Mouse (Mus musculus) gastrocnemius, postnatal 10 days (tissue): ENCODE measurements around the gene Cers2. TPM values are rescaled to one million over a fixed set of nuclear protein-coding genes. Genes with fewer than 3 reads are reported as not detected.
"Not testable (repeated sequence)": the region's sequence is repeated elsewhere in the genome, so short reads cannot be mapped to it uniquely, and the experiment has no call there.

Experiments
- DNase-seq: peaks from one replicate; pipeline ENCODE4 v3.0.0; 2021; ENCODE audit warnings: mixed read lengths
- total RNA-seq, 2 experiments: library from RNA; stranded (reverse); gene quantifications; 2 replicates each; pipeline ENCODE4 v1.2.3; 2021

The Cers2 gene
- total RNA-seq, 2 experiments from 2014 or later = 42.6 to 51.9 TPM

DNA sequence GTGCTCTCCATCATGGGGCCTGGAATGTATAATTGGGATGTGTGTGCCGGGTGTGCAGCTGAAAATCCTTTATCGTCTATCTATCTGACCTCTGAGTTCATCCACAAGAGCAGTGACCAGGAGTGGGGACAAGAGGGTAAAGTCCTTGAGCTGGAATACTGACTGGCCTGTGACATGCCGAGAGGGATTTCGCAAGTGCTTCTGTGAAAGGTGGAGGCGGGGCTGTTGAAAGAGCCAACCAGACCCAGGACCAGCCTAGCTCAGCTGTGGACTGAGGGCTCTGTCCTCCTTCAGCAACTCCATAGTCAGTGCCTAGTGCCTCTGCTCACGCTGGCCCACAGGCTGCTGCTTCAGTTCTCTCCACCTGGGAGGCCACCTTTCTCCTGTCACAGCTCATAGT is 4.0 kb downstream of the Cers2 start:
- no peak for DNase-seq

- no peak for DNase-seq
Measured at GRCm38 (mm10) chr3:95319110-95319509, 4.5 kb downstream of the Cers2 start.

GRCm38 (mm10) chr3:95319701-95320625 is 5.4 kb downstream of the Cers2 start:
- DNase-seq = no peak

DNA sequence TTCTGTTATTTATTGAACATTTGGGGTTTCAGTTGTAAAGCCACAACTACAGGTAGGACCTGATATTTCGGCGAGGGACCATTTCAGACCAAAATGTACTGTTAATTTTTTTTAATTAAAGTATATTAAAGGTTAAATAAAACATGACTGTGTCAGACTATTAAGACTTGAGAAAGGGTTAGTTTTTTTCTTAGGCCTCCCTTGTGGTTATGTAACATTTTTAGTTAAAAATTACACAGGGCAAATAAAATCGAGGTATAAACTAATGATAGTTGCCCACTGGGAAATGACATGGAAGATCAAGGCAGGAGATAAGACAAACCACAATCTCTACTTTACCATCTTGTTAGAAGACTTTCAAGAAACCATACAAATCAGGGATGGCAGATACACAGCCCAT is 8.8 kb downstream of the Cers2 start:
- DNase-seq = no peak

- no peak for DNase-seq
Measured at GRCm38 (mm10) chr3:95324454-95325144, 10.0 kb downstream of the Cers2 start.

- no peak for DNase-seq
Measured at GRCm38 (mm10) chr3:95328803-95329404, 14.3 kb downstream of the Cers2 start.

GRCm38 (mm10) chr3:95331528-95331927 is 16.9 kb downstream of the Cers2 start:
- no peak for DNase-seq

- no peak for DNase-seq
Measured at GRCm38 (mm10) chr3:95337345-95337744, 22.8 kb downstream of the Cers2 start.

DNA sequence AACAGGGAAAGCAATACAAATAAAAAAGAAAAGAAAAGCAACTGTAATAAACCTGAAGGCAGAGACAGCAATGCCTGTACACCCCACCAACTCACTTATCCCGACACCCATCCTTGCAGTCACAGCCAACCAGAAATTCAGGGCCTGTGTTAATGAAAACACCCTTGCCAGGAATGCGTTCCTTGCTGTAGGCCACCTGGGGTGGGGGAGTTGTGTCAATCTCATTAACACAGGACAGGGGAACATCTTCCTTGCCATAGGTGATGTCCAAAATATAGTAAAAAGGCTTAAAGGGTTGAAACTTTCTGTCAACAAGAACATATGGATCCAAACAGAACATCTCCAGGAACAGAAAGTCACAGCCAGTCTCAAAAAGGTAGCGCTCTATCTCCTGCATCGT is 23.7 kb downstream of the Cers2 start:
- no peak for DNase-seq

DNA sequence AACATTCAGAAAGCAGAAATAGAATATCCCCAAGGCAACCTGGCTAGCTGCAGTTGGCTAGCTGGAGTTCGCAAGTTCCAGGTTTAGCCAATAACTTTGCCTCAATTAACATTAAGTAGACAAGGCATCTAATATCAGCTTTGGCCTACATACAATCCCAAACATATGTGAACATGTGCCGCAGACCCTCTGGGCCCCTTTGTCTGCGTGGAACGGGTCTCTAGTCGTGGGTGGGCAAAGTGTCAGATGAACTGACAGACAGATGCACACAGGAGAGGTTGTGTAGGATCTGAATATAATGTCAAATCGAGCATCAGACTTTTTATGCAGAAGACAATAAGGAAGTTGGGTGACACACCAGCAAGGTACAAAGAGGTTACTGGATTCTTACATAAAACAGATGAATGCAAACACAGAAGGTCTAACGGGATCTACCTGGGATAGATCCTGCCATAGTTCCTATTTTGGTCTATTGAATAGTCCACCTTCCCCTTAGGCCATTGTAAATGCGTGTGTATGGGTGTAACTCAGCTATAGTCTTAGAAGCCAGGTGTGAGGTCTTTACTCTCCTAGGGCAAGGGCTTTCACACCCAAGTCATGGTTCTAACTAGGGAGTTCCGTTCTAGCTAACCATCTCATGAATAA is 28.9 kb downstream of the Cers2 start:
- not testable (repeated sequence) for DNase-seq

- DNase-seq = no peak
Measured at GRCm38 (mm10) chr3:95346454-95346853, 31.9 kb downstream of the Cers2 start.

DNA sequence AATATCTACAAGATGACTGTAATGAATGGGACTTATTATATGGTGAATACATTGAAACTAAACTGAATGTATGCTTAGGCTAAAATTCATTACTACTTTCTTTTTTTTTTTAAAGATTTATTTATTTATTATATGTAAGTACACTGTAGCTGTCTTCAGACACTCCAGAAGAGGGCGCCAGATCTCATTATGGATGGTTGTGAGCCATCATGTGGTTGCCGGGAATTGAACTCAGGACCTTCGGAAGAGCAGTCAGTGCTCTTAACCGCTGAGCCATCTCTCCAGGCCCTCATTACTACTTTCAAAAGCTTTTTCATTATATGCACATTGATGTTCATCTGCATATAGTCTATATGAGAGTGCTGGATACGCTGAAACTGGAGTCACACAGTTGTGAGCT is 33.8 kb downstream of the Cers2 start:
- not testable (repeated sequence) for DNase-seq

- no peak for DNase-seq
Measured at GRCm38 (mm10) chr3:95349491-95349890, 34.9 kb downstream of the Cers2 start.

DNA sequence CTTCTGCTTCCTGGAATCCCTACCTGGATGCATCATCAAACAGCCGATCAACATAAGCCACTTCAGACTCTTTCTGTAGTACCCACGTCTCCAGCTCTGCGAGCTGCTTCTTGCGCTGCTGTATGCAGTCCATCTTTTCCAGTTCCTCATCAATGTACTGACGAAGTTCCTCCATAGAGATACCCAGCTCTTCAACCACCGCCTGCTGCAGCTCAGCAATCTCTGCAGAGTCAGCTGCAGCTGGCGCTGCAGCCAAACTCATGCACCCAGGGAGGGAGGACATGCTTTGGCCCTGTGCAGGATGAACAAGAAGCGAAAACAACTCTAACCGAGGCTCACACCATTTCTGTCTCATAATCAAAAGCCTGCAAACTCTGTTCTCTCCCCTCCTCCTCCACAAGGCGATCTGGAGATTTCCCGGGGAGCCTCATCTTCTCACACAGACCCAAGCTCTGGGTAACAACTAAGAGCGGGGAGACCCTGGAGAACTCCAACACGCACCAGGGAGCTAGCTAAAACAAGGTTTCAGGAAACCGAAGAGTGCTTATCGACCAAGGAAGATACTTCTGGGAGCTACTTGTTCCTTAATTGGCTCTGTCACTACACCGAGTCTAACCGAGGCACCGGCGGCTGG is 41.4 kb downstream of the Cers2 start:
- not testable (repeated sequence) for DNase-seq

DNA sequence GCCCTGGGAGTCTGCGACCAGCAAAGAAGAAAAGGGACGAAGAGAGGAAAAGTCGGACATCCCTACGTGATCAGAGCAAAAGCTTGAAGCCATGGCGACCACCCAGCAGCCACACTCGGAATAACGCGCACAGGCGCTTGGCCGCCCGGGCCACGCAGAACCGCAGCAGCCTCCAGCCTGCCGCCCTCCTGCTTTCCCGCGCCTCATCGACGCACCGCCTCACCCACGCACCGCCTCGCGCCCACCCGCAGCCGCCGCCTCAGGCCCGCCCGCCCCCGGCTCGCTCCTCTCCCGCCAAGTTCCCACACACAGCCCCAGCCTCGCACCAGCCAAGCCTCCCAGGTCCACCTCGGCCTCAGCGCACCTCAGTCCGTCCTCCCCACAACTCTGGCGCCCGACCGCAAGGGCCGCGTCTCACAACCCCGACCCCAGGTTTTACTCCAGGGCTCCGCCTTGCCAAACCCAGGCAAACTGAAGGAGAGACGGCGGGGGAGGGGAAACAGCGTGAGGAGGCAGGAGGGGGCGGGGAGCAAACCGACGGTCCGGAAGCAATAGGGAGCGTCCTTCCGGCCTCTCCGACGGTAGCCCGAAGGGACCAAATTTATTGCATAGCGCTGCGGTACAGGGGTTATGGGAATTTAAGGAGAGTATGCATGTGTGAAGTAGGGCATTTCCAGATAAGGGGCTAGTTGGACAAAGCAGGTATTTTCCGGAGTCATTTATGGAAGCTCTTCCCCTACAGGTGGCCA is 42.3 kb downstream of the Cers2 start, which contains the start of gene Setdb1:
TSS of gene Setdb1 (minus strand) at position 502 of the 749 bp plus-strand sequence.
- DNase-seq = peak; percentile 94

- no peak for DNase-seq
Measured at GRCm38 (mm10) chr3:95357746-95358145, 43.2 kb downstream of the Cers2 start.

- DNase-seq = not testable (repeated sequence)
Measured at GRCm38 (mm10) chr3:95360276-95360675, 45.7 kb downstream of the Cers2 start.

DNA sequence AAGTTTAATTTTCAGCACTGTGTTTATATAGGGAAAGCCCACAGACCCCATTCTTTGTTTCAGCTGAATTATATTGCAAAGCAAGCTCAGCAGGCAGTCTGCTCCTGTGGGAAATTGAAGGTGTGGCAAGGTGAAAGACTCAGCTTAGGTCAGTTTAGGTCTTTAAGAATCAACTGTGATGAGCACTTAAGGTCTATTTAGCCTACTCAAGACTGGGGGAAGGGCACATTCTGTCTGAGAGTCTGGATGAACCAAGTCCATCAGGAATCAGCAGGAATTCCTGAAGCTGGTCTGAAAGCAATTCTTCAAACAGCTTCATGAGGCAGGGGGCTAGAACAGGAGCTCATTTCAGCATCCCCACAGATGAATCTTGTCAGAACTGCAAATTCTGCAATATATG is 55.5 kb downstream of the Cers2 start:
- DNase-seq = no peak
